ENCODE assay signal across 26 mouse cellular contexts in the genomic region with DNA sequence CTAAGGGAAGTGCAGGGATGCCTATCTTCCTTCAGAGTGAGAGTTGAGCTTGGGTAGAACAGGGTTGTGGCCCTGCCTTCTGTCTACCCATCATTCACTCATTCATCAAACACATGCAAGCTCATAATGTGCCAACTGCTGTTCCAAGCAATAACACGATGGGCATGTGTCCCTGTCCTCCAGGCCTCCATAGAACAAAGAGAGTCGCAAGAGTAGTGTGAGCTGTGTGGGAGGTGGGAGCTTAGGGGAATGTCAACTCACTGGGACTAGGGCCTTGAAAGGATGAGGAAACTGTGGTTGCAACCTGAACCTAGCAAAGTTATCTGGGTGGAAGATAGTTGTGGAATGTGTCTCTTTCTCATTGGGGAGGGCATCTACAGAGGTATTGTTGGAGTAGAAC.
DNase-seq lines count a peak whose midpoint lies in the region; ATAC-seq and TF ChIP-seq lines count a peak whose summit lies in the region.
"Had no signal": no experiment of that assay in that cellular context is flagged by ENCODE, and none has a peak within 500 bp of the region (broad histone marks: within the 10 kb centered on the region; RNA-seq: fewer than 3 reads in every experiment).

No protein-coding gene starts in this region.

- H3K9me3 ChIP-seq in intestine, embryonic 14.5 days (ENCODE audit: control insufficient read depth, low read length): no peaks in the 10 kb centered on the region
- no peaks in the 10 kb centered on the region for H3K9me3 ChIP-seq in intestine, postnatal 0 days (ENCODE audit: control insufficient read depth)
- H3K9me3 ChIP-seq in embryonic facial prominence, embryonic 10.5 days: no peaks in the 10 kb centered on the region
- H3K9me3 ChIP-seq in forebrain, embryonic 13.5 days (replicated peaks): no peaks in the 10 kb centered on the region
- H3K9me3 ChIP-seq: embryonic facial prominence, embryonic 12.5 days; forebrain, embryonic 10.5 days; forebrain, embryonic 12.5 days; forebrain, embryonic 15.5 days; G1E had no signal

- H3K4me3 ChIP-seq in intestine, embryonic 14.5 days (ENCODE audit: low read depth, low read length): no peak overlapping the region
- H3K4me3 ChIP-seq in intestine, postnatal 0 days (ENCODE audit: low read depth, low read length): no peak overlapping the region
- H3K4me3 ChIP-seq in embryonic facial prominence, embryonic 10.5 days: no peak overlapping the region
- no peak overlapping the region for H3K4me3 ChIP-seq in forebrain, embryonic 13.5 days
- H3K4me3 ChIP-seq: embryonic facial prominence, embryonic 12.5 days; forebrain, embryonic 10.5 days; forebrain, embryonic 12.5 days; forebrain, embryonic 15.5 days had no signal

- no peaks in the 10 kb centered on the region for H3K36me3 ChIP-seq in intestine, embryonic 14.5 days (ENCODE audit: control insufficient read depth, insufficient read depth, low read length)
- no peaks in the 10 kb centered on the region for H3K36me3 ChIP-seq in intestine, postnatal 0 days (ENCODE audit: control insufficient read depth, insufficient read depth)
- no peaks in the 10 kb centered on the region for H3K36me3 ChIP-seq in embryonic facial prominence, embryonic 10.5 days (replicated peaks)
- H3K36me3 ChIP-seq in forebrain, embryonic 13.5 days (ENCODE audit: poor library complexity, severe bottlenecking): no peaks in the 10 kb centered on the region
- H3K36me3 ChIP-seq: embryonic facial prominence, embryonic 12.5 days; forebrain, embryonic 10.5 days; forebrain, embryonic 12.5 days; forebrain, embryonic 15.5 days; G1E had no signal

- no peak for ATAC-seq in intestine, embryonic 14.5 days (replicated peaks; ENCODE audit: low FRiP score, low TSS enrichment, low read depth)
- no peak for ATAC-seq in intestine, postnatal 0 days
- ATAC-seq in forebrain, embryonic 13.5 days: no peak
- ATAC-seq: CD4-positive, CD25-positive, alpha-beta regulatory T cell, adult 4 months; forebrain, embryonic 15.5 days; forebrain, postnatal 0 days; Patski had no signal

- H3K4me2 ChIP-seq in intestine, embryonic 14.5 days (ENCODE audit: low read length): no peak overlapping the region
- H3K4me2 ChIP-seq in intestine, postnatal 0 days (replicated peaks; ENCODE audit: low read depth): no peak overlapping the region
- no peak overlapping the region for H3K4me2 ChIP-seq in forebrain, embryonic 13.5 days
- H3K4me2 ChIP-seq: embryonic facial prominence, embryonic 12.5 days; forebrain, embryonic 12.5 days; forebrain, embryonic 15.5 days had no signal

- peak; percentile 27 for DNase-seq in intestine, embryonic 14.5 days (ENCODE audit: low spot score)
- DNase-seq in embryonic facial prominence, embryonic 10.5 days (ENCODE audit: low spot score): no peak
- peak; percentile 93 for DNase-seq in gonadal fat pad, adult 2 months (ENCODE audit: low read depth)
- no peak for DNase-seq in neural tube, embryonic 10.5 days (ENCODE audit: extremely low spot score, low spot score)
- DNase-seq: adrenal gland, adult 2 months; adrenal gland, postnatal 10 days; adrenal gland, postnatal 25 days; B cell, adult 2 months; cerebellum, adult 11 months; cerebellum, adult 18-20 months; cerebellum, adult 8-10 months; cerebellum, adult 9-11 months; cerebellum, postnatal 14 days; cerebellum, postnatal 36 days; embryo, embryonic 11 days; forebrain, postnatal 0 days had no signal

- H3K27me3 ChIP-seq in intestine, embryonic 14.5 days (replicated peaks; ENCODE audit: control insufficient read depth, insufficient read depth, low read length): no peaks in the 10 kb centered on the region
- no peaks in the 10 kb centered on the region for H3K27me3 ChIP-seq in intestine, postnatal 0 days (replicated peaks; ENCODE audit: control insufficient read depth, insufficient read depth, low read length)
- H3K27me3 ChIP-seq in embryonic facial prominence, embryonic 10.5 days (replicated peaks; ENCODE audit: low read depth, poor library complexity, severe bottlenecking): no peaks in the 10 kb centered on the region; the same call in 1 of the 2 replicates
- no peaks in the 10 kb centered on the region for H3K27me3 ChIP-seq in forebrain, embryonic 13.5 days
- H3K27me3 ChIP-seq: CH12.LX; embryonic facial prominence, embryonic 12.5 days; forebrain, embryonic 12.5 days; forebrain, embryonic 15.5 days; Patski had no signal

- H3K9ac ChIP-seq in intestine, embryonic 14.5 days (ENCODE audit: low read length): no peak overlapping the region
- no peak overlapping the region for H3K9ac ChIP-seq in intestine, postnatal 0 days (ENCODE audit: low read depth, low read length)
- no peak overlapping the region for H3K9ac ChIP-seq in forebrain, embryonic 13.5 days
- H3K9ac ChIP-seq: embryonic facial prominence, embryonic 12.5 days; forebrain, embryonic 12.5 days; forebrain, embryonic 15.5 days; forebrain, postnatal 0 days had no signal

- H3K4me1 ChIP-seq in intestine, embryonic 14.5 days (replicated peaks; ENCODE audit: control insufficient read depth, insufficient read depth, low read length): peaks cover 7% of the 10 kb centered on the region
- H3K4me1 ChIP-seq in intestine, postnatal 0 days (replicated peaks; ENCODE audit: control insufficient read depth, insufficient read depth, low read length): no peaks in the 10 kb centered on the region
- H3K4me1 ChIP-seq in embryonic facial prominence, embryonic 10.5 days: peaks cover 43% of the 10 kb centered on the region
- H3K4me1 ChIP-seq in forebrain, embryonic 13.5 days: no peaks in the 10 kb centered on the region
- H3K4me1 ChIP-seq: forebrain, embryonic 12.5 days; forebrain, embryonic 15.5 days had no signal

- TF ChIP-seq CTCF in intestine, postnatal 0 days (IDR thresholded peaks at IDR 0.05; ENCODE audit: low read depth): no peak

- H3K27ac ChIP-seq in intestine, embryonic 14.5 days (ENCODE audit: low read depth): no peak overlapping the region
- H3K27ac ChIP-seq in intestine, postnatal 0 days (ENCODE audit: low read depth, low read length): no peak overlapping the region
- 0 out of 2 replicates have a peak overlapping the region, but pooled peaks have one; percentile 14 for H3K27ac ChIP-seq in embryonic facial prominence, embryonic 10.5 days (replicated peaks)
- H3K27ac ChIP-seq in forebrain, embryonic 13.5 days: no peak overlapping the region
- H3K27ac ChIP-seq: embryonic facial prominence, embryonic 12.5 days; forebrain, embryonic 10.5 days; forebrain, embryonic 12.5 days; forebrain, embryonic 15.5 days had no signal

- WGBS in intestine, embryonic 14.5 days: 80% methylated on average over 2 of the region's 2 CpGs
- 94% methylated on average over 2 of the region's 2 CpGs for WGBS in intestine, postnatal 0 days
- 88% methylated on average over 2 of the region's 2 CpGs for WGBS in embryonic facial prominence, embryonic 10.5 days
- WGBS in forebrain, embryonic 13.5 days: 87% methylated on average over 2 of the region's 2 CpGs

Comparison
In these comparisons a context has a peak if more than half of its experiments do, and no peak if none do; other contexts are left out.
1. DNase-seq: peak in intestine, embryonic 14.5 days (single experiment) and gonadal fat pad, adult 2 months (single experiment); none in embryonic facial prominence, embryonic 10.5 days (single experiment) and neural tube, embryonic 10.5 days (single experiment).